14 mouse cellular contexts compared by ENCODE assay signal in genomic region chr4:155064474-155064873, GRCm38 (mm10). TPM values are rescaled to one million over a fixed set of nuclear protein-coding genes. Genes with fewer than 3 reads are reported as not detected.
DNase-seq lines count a peak whose midpoint lies in the region; ATAC-seq and TF ChIP-seq lines count a peak whose summit lies in the region.
"Had no signal": no experiment of that assay in that cellular context is flagged by ENCODE, and none has a peak within 500 bp of the region (broad histone marks: within the 10 kb centered on the region; RNA-seq: fewer than 3 reads in every experiment).

No protein-coding gene starts in this region.

- no peak overlapping the region for H3K9ac ChIP-seq in forebrain, embryonic 15.5 days (replicated peaks)
- H3K9ac ChIP-seq in liver, adult 2 months (ENCODE audit: low read depth, low read length): no peak overlapping the region
- no peak overlapping the region for H3K9ac ChIP-seq in MEL (ENCODE audit: control insufficient read depth, low read depth, low read length, poor library complexity, severe bottlenecking)
- no peak overlapping the region for H3K9ac ChIP-seq in limb, embryonic 14.5 days (ENCODE audit: low read depth, low read length, severe bottlenecking)

- no peak for DNase-seq in forebrain, embryonic 10.5 days (ENCODE audit: extremely low spot score, low spot score)
- DNase-seq in liver, adult 2 months (ENCODE audit: extremely low read depth, low read depth, low spot score): no peak
- DNase-seq in liver (no peak), MEL (ENCODE audit: low read depth, low spot score) (no peak)
- no peak for DNase-seq in limb, embryonic 14.5 days (ENCODE audit: low spot score)
- DNase-seq in urinary bladder, adult 2 months (ENCODE audit: low spot score): no peak
- DNase-seq: adrenal gland, postnatal 14 days; heart, postnatal 4 days; retina, postnatal 1 day had no signal

- H3K27ac ChIP-seq in forebrain, embryonic 10.5 days: peak overlapping the region; percentile 51; the same call in 1 of the 2 replicates
- H3K27ac ChIP-seq in forebrain, embryonic 15.5 days (replicated peaks): no peak overlapping the region
- no peak overlapping the region for H3K27ac ChIP-seq in liver, adult 2 months (replicated peaks; ENCODE audit: insufficient read depth, low read depth, low read length)
- H3K27ac ChIP-seq in MEL (ENCODE audit: control insufficient read depth, low read depth, low read length): no peak overlapping the region
- H3K27ac ChIP-seq in limb, embryonic 14.5 days (replicated peaks; ENCODE audit: low read depth, low read length): 0 out of 2 replicates have a peak overlapping the region, but pooled peaks have one; percentile 26

- no peak for TF ChIP-seq EP300 in MEL (IDR thresholded peaks at IDR 0.05; ENCODE audit: low read depth in 1 of 2, low read length in 2 of 2)

- peaks cover 54% of the 10 kb centered on the region for H3K4me1 ChIP-seq in forebrain, embryonic 10.5 days
- H3K4me1 ChIP-seq in forebrain, embryonic 15.5 days: peaks cover 23% of the 10 kb centered on the region
- H3K4me1 ChIP-seq in liver, adult 2 months (ENCODE audit: control insufficient read depth, insufficient read depth, low read length): peaks cover 11% of the 10 kb centered on the region
- peaks cover 0 to 8% of the 10 kb centered on the region in 2 experiments; a peak in 1 of 4 replicates for H3K4me1 ChIP-seq in MEL (ENCODE audit: control insufficient read depth in 1 of 2, insufficient read depth in 2 of 2, low read length in 2 of 2)
- H3K4me1 ChIP-seq in limb, embryonic 14.5 days (ENCODE audit: control insufficient read depth, insufficient read depth, low read length): peaks cover 12% of the 10 kb centered on the region

- TF ChIP-seq RAD21 in MEL (IDR thresholded peaks at IDR 0.05; ENCODE audit: low read depth, low read length): peak; percentile 11

- ATAC-seq in forebrain, embryonic 15.5 days (replicated peaks): no peak
- no peak for ATAC-seq in limb, embryonic 14.5 days (ENCODE audit: low FRiP score, low read depth)
- no peak for ATAC-seq in granulocyte monocyte progenitor cell, adult 5-6 weeks (replicated peaks; ENCODE audit: poor library complexity, severe bottlenecking)
- ATAC-seq: Patski had no signal

- 0 out of 2 replicates have a peak, but pooled peaks cover 4% of the 10 kb centered on the region for H3K79me2 ChIP-seq in liver, adult 2 months (ENCODE audit: control insufficient read depth, insufficient read depth, low read length)
- H3K79me2 ChIP-seq in MEL (ENCODE audit: control insufficient read depth, insufficient read depth, low read length, poor library complexity): peaks cover 9% of the 10 kb centered on the region

- H3K4me2 ChIP-seq in forebrain, embryonic 15.5 days (replicated peaks): no peak overlapping the region
- no peak overlapping the region for H3K4me2 ChIP-seq in limb, embryonic 14.5 days (replicated peaks; ENCODE audit: low read depth, low read length, severe bottlenecking)

- H3K4me3 ChIP-seq in forebrain, embryonic 10.5 days: no peak overlapping the region
- no peak overlapping the region for H3K4me3 ChIP-seq in forebrain, embryonic 15.5 days
- H3K4me3 ChIP-seq in liver, adult 2 months (ENCODE audit: insufficient read depth, low read depth, low read length): no peak overlapping the region
- H3K4me3 ChIP-seq in MEL (ENCODE audit: control insufficient read depth in 1 of 2, insufficient read depth in 1 of 2, low read depth in 2 of 2, low read length in 2 of 2): no peak overlapping the region
- H3K4me3 ChIP-seq in limb, embryonic 14.5 days (replicated peaks; ENCODE audit: low read length): no peak overlapping the region
- H3K4me3 ChIP-seq: myocyte had no signal

- TF ChIP-seq POLR2A in liver, adult 2 months (IDR thresholded peaks at IDR 0.05; ENCODE audit: extremely low read depth, insufficient read depth, low read length): no peak
- TF ChIP-seq POLR2A in MEL (IDR thresholded peaks at IDR 0.05; ENCODE audit: control insufficient read depth in 1 of 2, insufficient read depth in 1 of 2, low read depth in 1 of 2, low read length in 2 of 2, poor library complexity in 1 of 2): no peak
- TF ChIP-seq POLR2A in limb, embryonic 14.5 days (IDR thresholded peaks at IDR 0.05; ENCODE audit: borderline replicate concordance, extremely low read depth, insufficient read depth, insufficient read length): no peak

- 0 out of 2 replicates have a peak, but pooled peaks cover 3% of the 10 kb centered on the region for H3K27me3 ChIP-seq in forebrain, embryonic 10.5 days (ENCODE audit: poor library complexity, severe bottlenecking)
- no peaks in the 10 kb centered on the region for H3K27me3 ChIP-seq in forebrain, embryonic 15.5 days
- no peaks in the 10 kb centered on the region for H3K27me3 ChIP-seq in liver, adult 2 months (ENCODE audit: control insufficient read depth, insufficient read depth, low read length)
- peaks cover 0 to 3% of the 10 kb centered on the region in 2 experiments; a peak in 1 of 4 replicates for H3K27me3 ChIP-seq in MEL (ENCODE audit: control insufficient read depth in 1 of 2, insufficient read depth in 2 of 2, low read length in 2 of 2)
- no peaks in the 10 kb centered on the region for H3K27me3 ChIP-seq in limb, embryonic 14.5 days (ENCODE audit: control insufficient read depth, insufficient read depth, low read length)
- H3K27me3 ChIP-seq: Patski had no signal

- peak; percentile 17 for TF ChIP-seq CTCF in liver, adult 2 months (IDR thresholded peaks at IDR 0.05; ENCODE audit: low read depth, low read length)
- TF ChIP-seq CTCF in MEL (IDR thresholded peaks at IDR 0.05 in 2 of 3, conservative IDR thresholded peaks at IDR 0.05 in 1 of 3; ENCODE audit: control insufficient read depth in 1 of 3, insufficient read depth in 1 of 3, low read depth in 2 of 3, low read length in 3 of 3, poor library complexity in 1 of 3, severe bottlenecking in 1 of 3): peak in 2 of 3 experiments; percentile 34 to 39; a peak in 3 of 6 replicates

- no peaks in the 10 kb centered on the region for H3K9me3 ChIP-seq in forebrain, embryonic 10.5 days
- no peaks in the 10 kb centered on the region for H3K9me3 ChIP-seq in forebrain, embryonic 15.5 days
- H3K9me3 ChIP-seq in MEL (replicated peaks; ENCODE audit: insufficient read depth, low read length): no peaks in the 10 kb centered on the region
- H3K9me3 ChIP-seq in limb, embryonic 14.5 days (ENCODE audit: control insufficient read depth, low read length): no peaks in the 10 kb centered on the region

- peaks cover 18% of the 10 kb centered on the region for H3K36me3 ChIP-seq in forebrain, embryonic 10.5 days (replicated peaks)
- peaks cover 10% of the 10 kb centered on the region for H3K36me3 ChIP-seq in forebrain, embryonic 15.5 days
- H3K36me3 ChIP-seq in liver, adult 2 months (ENCODE audit: control insufficient read depth, insufficient read depth, low read length): no peaks in the 10 kb centered on the region
- H3K36me3 ChIP-seq in MEL (ENCODE audit: control insufficient read depth in 1 of 2, insufficient read depth in 2 of 2, low read length in 2 of 2): peaks cover 0 to 5% of the 10 kb centered on the region in 2 experiments; a peak in 2 of 4 replicates
- peaks cover 13% of the 10 kb centered on the region for H3K36me3 ChIP-seq in limb, embryonic 14.5 days (ENCODE audit: control insufficient read depth, insufficient read depth, low read length)

- 50% methylated on average over 2 of the region's 2 CpGs for WGBS in forebrain, embryonic 10.5 days
- WGBS in forebrain, embryonic 15.5 days: 71% methylated on average over 2 of the region's 2 CpGs
- WGBS in liver, adult 2 months: 85% methylated on average over 2 of the region's 2 CpGs
- 50% methylated on average over 2 of the region's 2 CpGs for WGBS in limb, embryonic 14.5 days

RNA-seq across cellular contexts. Expression of gene Pex10, which starts 2.3 kb away (rescaled TPM):
- polyA plus RNA-seq in forebrain, embryonic 10.5 days (2016; fragmentation: Nextera tagmentation; extraction: Ambion mirVana): 22.2 TPM in 2 replicates
- 22.0 and 23.5 TPM in 2 replicates for polyA plus RNA-seq in forebrain, embryonic 15.5 days (2015; fragmentation: Nextera tagmentation; extraction: Ambion mirVana)
- 3.7 and 4.5 TPM in 2 replicates for total RNA-seq in liver, adult 2 months (2014; rRNA removed)
- 11.2 and 13.0 TPM in 2 replicates for polyA plus RNA-seq in liver, adult 2 months (2012; rRNA removed)
- total RNA-seq in MEL (2012; rRNA removed): 15.8 and 15.9 TPM in 2 replicates
- polyA plus RNA-seq in MEL (2012; ENCODE audit: insufficient read depth in 1 of 2, insufficient read length in 2 of 2, low read depth in 1 of 2, low replicate concordance in 2 of 2, missing spikeins in 1 of 2): 10 to 100 TPM in 1 of 2 experiments, not detected in 1; 21.8 TPM
- polyA plus RNA-seq in limb, embryonic 14.5 days (2012; rRNA removed): 24.4 and 28.0 TPM in 2 replicates
- 6.7 and 9.0 TPM in 2 replicates for polyA plus RNA-seq in limb, embryonic 14.5 days (2014; fragmentation: Nextera tagmentation; extraction: Ambion mirVana)
- total RNA-seq in granulocyte monocyte progenitor cell, adult 5-6 weeks (2014; fragmentation: Nextera tagmentation): 10.5 and 11.0 TPM in 2 replicates
- 13.4 and 18.6 TPM in 2 replicates for total RNA-seq in granulocyte monocyte progenitor cell, adult 5-6 weeks (2017)
- polyA plus RNA-seq in urinary bladder, adult 2 months (2012; rRNA removed): 11.8 and 13.4 TPM in 2 replicates

RNA-seq across cellular contexts. Expression of gene Plch2, which starts 7.9 kb away (rescaled TPM):
- polyA plus RNA-seq in forebrain, embryonic 10.5 days (2016; fragmentation: Nextera tagmentation; extraction: Ambion mirVana): 0.43 and 0.64 TPM in 2 replicates
- 10.0 and 12.7 TPM in 2 replicates for polyA plus RNA-seq in forebrain, embryonic 15.5 days (2015; fragmentation: Nextera tagmentation; extraction: Ambion mirVana)
- 0.07 TPM in 1 of 2 replicates, not detected in the other for total RNA-seq in liver, adult 2 months (2014; rRNA removed)
- 0.01 and 0.04 TPM in 2 replicates for polyA plus RNA-seq in liver, adult 2 months (2012; rRNA removed)
- total RNA-seq in MEL (2012; rRNA removed): 0.62 and 0.85 TPM in 2 replicates
- 1 to 10 TPM in 1 of 2 experiments, not detected in 1; 1.1 TPM for polyA plus RNA-seq in MEL (2012; ENCODE audit: insufficient read depth in 1 of 2, insufficient read length in 2 of 2, low read depth in 1 of 2, low replicate concordance in 2 of 2, missing spikeins in 1 of 2)
- polyA plus RNA-seq in limb, embryonic 14.5 days (2012; rRNA removed): 11.4 and 15.1 TPM in 2 replicates
- 9.9 and 10.6 TPM in 2 replicates for polyA plus RNA-seq in limb, embryonic 14.5 days (2014; fragmentation: Nextera tagmentation; extraction: Ambion mirVana)
- 0.30 TPM in 1 of 2 replicates, not detected in the other for total RNA-seq in granulocyte monocyte progenitor cell, adult 5-6 weeks (2014; fragmentation: Nextera tagmentation)
- total RNA-seq in granulocyte monocyte progenitor cell, adult 5-6 weeks (2017): not detected in 2 replicates
- polyA plus RNA-seq in urinary bladder, adult 2 months (2012; rRNA removed): 83.1 and 93.6 TPM in 2 replicates
- total RNA-seq: heart, postnatal 4 days; megakaryocyte, adult 5-6 weeks had no signal

RNA-seq across cellular contexts. Expression of gene Rer1, which starts 21.7 kb away (rescaled TPM):
- polyA plus RNA-seq in forebrain, embryonic 10.5 days (2016; fragmentation: Nextera tagmentation; extraction: Ambion mirVana): 133 and 137 TPM in 2 replicates
- 127 TPM in 2 replicates for polyA plus RNA-seq in forebrain, embryonic 15.5 days (2015; fragmentation: Nextera tagmentation; extraction: Ambion mirVana)
- total RNA-seq in liver, adult 2 months (2014; rRNA removed): 128 and 135 TPM in 2 replicates
- 84.3 and 92.1 TPM in 2 replicates for polyA plus RNA-seq in liver, adult 2 months (2012; rRNA removed)
- 119 and 140 TPM in 2 replicates for total RNA-seq in MEL (2012; rRNA removed)
- 100 to 1,000 TPM; 114 to 379 TPM for polyA plus RNA-seq in MEL (2012; ENCODE audit: insufficient read depth in 1 of 2, insufficient read length in 2 of 2, low read depth in 1 of 2, low replicate concordance in 2 of 2, missing spikeins in 1 of 2)
- polyA plus RNA-seq in limb, embryonic 14.5 days (2012; rRNA removed): 121 and 129 TPM in 2 replicates
- 173 and 175 TPM in 2 replicates for polyA plus RNA-seq in limb, embryonic 14.5 days (2014; fragmentation: Nextera tagmentation; extraction: Ambion mirVana)
- 93.3 and 125 TPM in 2 replicates for total RNA-seq in granulocyte monocyte progenitor cell, adult 5-6 weeks (2014; fragmentation: Nextera tagmentation)
- 106 and 134 TPM in 2 replicates for total RNA-seq in granulocyte monocyte progenitor cell, adult 5-6 weeks (2017)
- polyA plus RNA-seq in urinary bladder, adult 2 months (2012; rRNA removed): 130 and 159 TPM in 2 replicates

RNA-seq across cellular contexts. Expression of gene Morn1, which starts 21.9 kb away (rescaled TPM):
- polyA plus RNA-seq in forebrain, embryonic 10.5 days (2016; fragmentation: Nextera tagmentation; extraction: Ambion mirVana): 4.5 and 6.8 TPM in 2 replicates
- polyA plus RNA-seq in forebrain, embryonic 15.5 days (2015; fragmentation: Nextera tagmentation; extraction: Ambion mirVana): 8.8 and 8.9 TPM in 2 replicates
- total RNA-seq in liver, adult 2 months (2014; rRNA removed): 2.5 and 4.2 TPM in 2 replicates
- polyA plus RNA-seq in liver, adult 2 months (2012; rRNA removed): 3.0 and 3.6 TPM in 2 replicates
- 3.0 and 4.4 TPM in 2 replicates for total RNA-seq in MEL (2012; rRNA removed)
- polyA plus RNA-seq in MEL (2012; ENCODE audit: insufficient read depth in 1 of 2, insufficient read length in 2 of 2, low read depth in 1 of 2, low replicate concordance in 2 of 2, missing spikeins in 1 of 2): 1 to 10 TPM in 1 of 2 experiments, not detected in 1; 4.1 TPM
- polyA plus RNA-seq in limb, embryonic 14.5 days (2012; rRNA removed): 6.5 and 7.9 TPM in 2 replicates
- polyA plus RNA-seq in limb, embryonic 14.5 days (2014; fragmentation: Nextera tagmentation; extraction: Ambion mirVana): 4.5 and 4.7 TPM in 2 replicates
- 0.62 and 1.2 TPM in 2 replicates for total RNA-seq in granulocyte monocyte progenitor cell, adult 5-6 weeks (2014; fragmentation: Nextera tagmentation)
- total RNA-seq in granulocyte monocyte progenitor cell, adult 5-6 weeks (2017): 1.6 and 4.7 TPM in 2 replicates
- polyA plus RNA-seq in urinary bladder, adult 2 months (2012; rRNA removed): 6.7 and 7.0 TPM in 2 replicates

Comparison
In these comparisons a context has a peak if more than half of its experiments do, and no peak if none do; other contexts are left out.
1. H3K27ac ChIP-seq: peak in forebrain, embryonic 10.5 days (single experiment) and limb, embryonic 14.5 days (single experiment); none in forebrain, embryonic 15.5 days (single experiment), liver, adult 2 months (single experiment) and MEL (single experiment).